Mouse (Mus musculus): ENCODE results near the gene Eln.

GRCm38 (mm10) chr5:134745801-134746200 is 1.3 kb downstream of the Eln start:
- no peak for TF ChIP-seq CTCF (IDR thresholded peaks at IDR 0.05; ENCODE audit: control insufficient read depth, insufficient read depth, low read length)
- TF ChIP-seq POLR2A (IDR thresholded peaks at IDR 0.05; ENCODE audit: borderline replicate concordance, control insufficient read depth, low read depth, low read length): no peak
